Mouse (Mus musculus) G1E (cell line): Measurements from ENCODE around the gene Gm7030. TPM values are rescaled to one million over a fixed set of nuclear protein-coding genes. Genes with fewer than 3 reads are reported as not detected.
"Not testable (repeated sequence)": the region's sequence is repeated elsewhere in the genome, so short reads cannot be mapped to it uniquely, and the experiment has no call there.

Experiments used
- ATAC-seq: 2 replicates; pipeline ENCODE4 v1.8.0; 2016; ENCODE audit warnings: mild to moderate bottlenecking; ENCODE audit not compliant: insufficient number of reproducible peaks, poor library complexity, low FRiP score, severe bottlenecking; ENCODE audit errors: extremely low read depth
- DNase-seq: peaks from one replicate; pipeline ENCODE4 v3.0.0; 2012; ENCODE audit warnings: low spot score
- H3K27me3 ChIP-seq: 2 replicates; pipeline ENCODE4 v1.6.1; 2012; ENCODE audit warnings: mild to moderate bottlenecking, low read length, inconsistent platforms; ENCODE audit not compliant: insufficient read depth
- H3K36me3 ChIP-seq: replicated peaks from 2 replicates; pipeline ENCODE3; 2012; ENCODE audit warnings: mild to moderate bottlenecking, inconsistent platforms
- H3K4me1 ChIP-seq: 2 replicates; pipeline ENCODE4 v1.6.1; 2012; ENCODE audit warnings: low read depth, low read length, inconsistent platforms, mixed read lengths; ENCODE audit not compliant: insufficient read depth
- H3K4me3 ChIP-seq: 2 replicates; pipeline ENCODE4 v1.5.1; 2012; ENCODE audit warnings: low read depth, mild to moderate bottlenecking, inconsistent platforms, low read length, moderate library complexity, mixed read lengths
- H3K9me3 ChIP-seq: replicated peaks from 2 replicates; pipeline ENCODE4 v1.6.1; 2012; ENCODE audit warnings: inconsistent platforms
- CTCF ChIP-seq: IDR thresholded peaks from 2 replicates; pipeline ENCODE4 v1.5.1; 2012; ENCODE audit warnings: low read depth, low read length, inconsistent platforms, mixed read lengths
- GATA1 ChIP-seq: IDR thresholded peaks from 2 replicates; pipeline ENCODE4 v1.6.1; 2012; ENCODE audit warnings: borderline replicate concordance, low read length, inconsistent platforms, mixed read lengths
- GATA2 ChIP-seq: IDR thresholded peaks from 2 replicates; pipeline ENCODE4 v1.6.1; 2012; ENCODE audit warnings: low read depth, low read length, inconsistent platforms, borderline replicate concordance
- POLR2AphosphoS5 ChIP-seq: IDR thresholded peaks from 2 replicates; pipeline ENCODE4 v1.6.1; 2012; ENCODE audit warnings: low read depth, low read length, inconsistent platforms; ENCODE audit not compliant: insufficient replicate concordance
- TAL1 ChIP-seq: conservative IDR thresholded peaks from 2 replicates; pipeline ENCODE4 v1.6.1; 2012; ENCODE audit warnings: low read depth, low read length, inconsistent platforms, mixed read lengths
- polyA plus RNA-seq: library from polyadenylated mRNA; stranded (reverse); fragments of >175 nt; gene quantifications from 2 replicates; pipeline ENCODE4 v1.2.3, GENCODE M21; 2012
- total RNA-seq, 2 experiments: library from RNA; stranded (forward) in 1 of 2; stranded (reverse) in 1 of 2; fragments of 200-1000 nt in 1 of 2; fragments of >200 nt in 1 of 2; fragmentation: Nextera tagmentation in 1 of 2; gene quantifications; 2 replicates each; pipeline ENCODE4 v1.2.3; 2014 to 2017

Gene Gm7030
- total and polyA plus RNA-seq, 3 experiments: 0.16 TPM; not detected in 2

- not testable (repeated sequence) for H3K9me3 ChIP-seq, H3K4me1 ChIP-seq, DNase-seq, H3K36me3 ChIP-seq, ATAC-seq, H3K4me3 ChIP-seq, H3K27me3 ChIP-seq
Measured at GRCm38 (mm10) chr17:36145861-36146156, 16.6 kb upstream of the Gm7030 start.

- Histone ChIP-seq H3K27me3 (peaks cover 3% of the 10 kb centered on the region; the same call in 1 of the 2 replicates), H3K36me3 (no peaks in the 10 kb centered on the region)
- ATAC-seq: no peak
Measured at GRCm38 (mm10) chr17:36145111-36145860, 16.1 kb upstream of the Gm7030 start.

GRCm38 (mm10) chr17:36136299-36136848 lies 7.1 kb upstream of the Gm7030 start:
- H3K4me3 ChIP-seq, H3K36me3 ChIP-seq, H3K4me1 ChIP-seq, ATAC-seq, H3K9me3 ChIP-seq, DNase-seq: not testable (repeated sequence)
- peaks cover 21% of the 10 kb centered on the region for H3K27me3 ChIP-seq

More at GRCm38 (mm10) chr17:36145111-36145860, 16.1 kb upstream of the Gm7030 start:
- Histone ChIP-seq H3K4me1 (no peaks in the 10 kb centered on the region), H3K4me3 (no peak overlapping the region), H3K9me3 (no peaks in the 10 kb centered on the region)
- TF ChIP-seq GATA2 (no peak), POLR2AphosphoS5 (no peak), GATA1 (no peak), TAL1 (no peak), CTCF (no peak)
- no peak for DNase-seq

- not testable (repeated sequence) for H3K4me3 ChIP-seq, ATAC-seq, DNase-seq, H3K36me3 ChIP-seq, H3K4me1 ChIP-seq, H3K9me3 ChIP-seq
- peaks cover 21% of the 10 kb centered on the region for H3K27me3 ChIP-seq
Measured at GRCm38 (mm10) chr17:36135421-36136231, 6.4 kb upstream of the Gm7030 start.

GRCm38 (mm10) chr17:36131516-36132265 lies 2.5 kb upstream of the Gm7030 start:
- no peaks in the 10 kb centered on the region for H3K9me3 ChIP-seq
- no peaks in the 10 kb centered on the region for H3K4me1 ChIP-seq
- peaks cover 15% of the 10 kb centered on the region for H3K27me3 ChIP-seq
- H3K36me3 ChIP-seq: no peaks in the 10 kb centered on the region
- DNase-seq (no peak), ATAC-seq (no peak)
- no peak overlapping the region for H3K4me3 ChIP-seq
- TF ChIP-seq GATA1 (no peak), CTCF (no peak), TAL1 (no peak), GATA2 (no peak), POLR2AphosphoS5 (no peak)

GRCm38 (mm10) chr17:36128525-36128924 lies 700 bp downstream of the Gm7030 start:
- not testable (repeated sequence) for DNase-seq, H3K4me3 ChIP-seq, ATAC-seq, H3K9me3 ChIP-seq, H3K27me3 ChIP-seq, H3K4me1 ChIP-seq, H3K36me3 ChIP-seq

- ATAC-seq, DNase-seq, H3K36me3 ChIP-seq, H3K4me3 ChIP-seq, H3K4me1 ChIP-seq, H3K9me3 ChIP-seq, H3K27me3 ChIP-seq: not testable (repeated sequence)
Measured at GRCm38 (mm10) chr17:36124111-36124510, 5.1 kb downstream of the Gm7030 start.

GRCm38 (mm10) chr17:36121352-36122020 lies 7.7 kb downstream of the Gm7030 start, which contains the start of gene Gm19684:
Gm19684 (plus strand) TSS chr17:36121678.
- H3K4me1 ChIP-seq, H3K9me3 ChIP-seq, H3K4me3 ChIP-seq, H3K36me3 ChIP-seq, H3K27me3 ChIP-seq: not testable (repeated sequence)
- ATAC-seq (peak; percentile 86), DNase-seq (peak; percentile 35)

- DNase-seq, H3K4me3 ChIP-seq, H3K4me1 ChIP-seq, H3K9me3 ChIP-seq, ATAC-seq, H3K36me3 ChIP-seq: not testable (repeated sequence)
- peaks cover 11% of the 10 kb centered on the region for H3K27me3 ChIP-seq
Measured at GRCm38 (mm10) chr17:36120839-36121238, 8.4 kb downstream of the Gm7030 start.
